Mouse (Mus musculus) B cell, adult (primary cell): ENCODE measurements around the gene Col6a3. TPM values are rescaled to one million over a fixed set of nuclear protein-coding genes. Genes with fewer than 3 reads are reported as not detected.

ENCODE experiments used
- total RNA-seq: library from RNA; stranded (reverse); gene quantifications from 4 replicates; pipeline ENCODE4 v1.2.4, GENCODE M21; 2023; ENCODE audit not compliant: inconsistent age

Gene Col6a3
- 0.06 to 0.45 TPM in 2 of 4 replicates, not detected in the others for total RNA-seq

DNA sequence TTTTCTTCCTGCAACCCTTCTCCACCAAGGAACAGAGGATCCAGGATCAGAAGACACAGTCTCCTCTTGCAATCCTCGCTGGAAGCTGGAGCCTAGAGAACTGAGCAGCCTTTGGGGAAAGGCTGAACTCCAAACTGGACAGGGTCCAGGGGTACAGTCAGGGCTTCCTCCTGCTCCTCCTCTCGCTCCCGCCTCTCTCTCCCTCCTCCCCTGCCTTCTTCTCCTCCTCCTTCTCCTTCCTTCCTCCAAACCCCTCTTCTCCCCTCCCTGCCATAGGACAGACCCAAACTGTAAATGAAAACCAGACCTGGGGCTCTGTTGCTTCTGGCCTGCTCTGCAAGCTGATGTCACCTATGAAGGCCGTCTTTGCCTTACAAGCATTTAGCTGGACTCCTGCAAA lies at the start of gene Col6a3:
Gene Col6a3, minus strand, starts transcription at position 136 of the 400 bp plus-strand sequence.

Other genes starting within 250 kb of the Col6a3 start
- 132 to 154 TPM (median 138 TPM) in 4 replicates for gene Cops8, start 241.0 kb downstream of the Col6a3 start, total RNA-seq
- not detected in 4 replicates for gene Mlph, start 71.1 kb upstream of the Col6a3 start, total RNA-seq
- gene Prlh, start 109.1 kb upstream of the Col6a3 start, total RNA-seq: not detected in 4 replicates
- gene Rab17, start 125.7 kb upstream of the Col6a3 start, total RNA-seq: not detected in 4 replicates
- gene Lrrfip1, start 154.8 kb upstream of the Col6a3 start, total RNA-seq: 115 to 136 TPM (median 127 TPM) in 4 replicates